Mouse (Mus musculus) skeletal muscle tissue, adult 2 months (tissue): ENCODE measurements around the gene Glg1.
A peak's percentile ranks its signal among the peaks of the same experiment; 100 is the strongest.
"Not testable (repeated sequence)": the region's sequence is repeated elsewhere in the genome, so short reads cannot be mapped to it uniquely, and the experiment has no call there.

Experiments
- DNase-seq: peaks from one replicate; pipeline ENCODE4 v3.0.0-alpha.2; 2012; ENCODE audit warnings: low read depth, low spot score

Gene Glg1

GRCm38 (mm10) chr8:111145460-111146012, 113.5 kb downstream of the Glg1 start:
- DNase-seq = peak; percentile 85

DNA sequence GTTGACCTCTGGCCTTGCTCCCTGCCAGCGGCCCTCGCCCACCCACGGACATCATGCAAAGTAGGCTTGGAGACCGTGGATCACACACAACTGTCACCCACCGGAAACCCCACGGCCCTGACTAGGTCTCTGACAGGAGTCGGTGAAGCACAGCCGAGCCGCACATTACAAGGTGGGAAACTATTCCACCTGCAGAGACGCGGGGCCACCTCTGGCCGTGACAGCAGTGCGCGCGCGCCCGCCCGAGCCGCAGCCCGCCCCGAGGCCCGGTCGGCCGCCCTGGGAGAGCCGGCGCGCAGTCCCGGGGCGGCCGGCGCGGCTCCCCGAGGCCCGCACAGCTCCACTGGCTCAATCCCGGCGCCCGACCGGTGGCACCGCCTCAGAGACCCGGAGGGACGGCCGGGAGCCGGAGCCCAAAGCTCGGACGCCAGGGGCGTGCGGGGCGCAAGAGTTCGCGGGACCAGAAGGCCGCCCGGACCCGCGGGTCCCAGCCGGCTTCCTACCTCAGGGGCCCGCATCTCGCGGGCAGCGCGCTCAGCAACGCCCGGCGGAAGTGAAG, 114.0 kb downstream of the Glg1 start:
- DNase-seq = not testable (repeated sequence)

GRCm38 (mm10) chr8:111142521-111142920, 116.5 kb downstream of the Glg1 start:
- DNase-seq = no peak

DNA sequence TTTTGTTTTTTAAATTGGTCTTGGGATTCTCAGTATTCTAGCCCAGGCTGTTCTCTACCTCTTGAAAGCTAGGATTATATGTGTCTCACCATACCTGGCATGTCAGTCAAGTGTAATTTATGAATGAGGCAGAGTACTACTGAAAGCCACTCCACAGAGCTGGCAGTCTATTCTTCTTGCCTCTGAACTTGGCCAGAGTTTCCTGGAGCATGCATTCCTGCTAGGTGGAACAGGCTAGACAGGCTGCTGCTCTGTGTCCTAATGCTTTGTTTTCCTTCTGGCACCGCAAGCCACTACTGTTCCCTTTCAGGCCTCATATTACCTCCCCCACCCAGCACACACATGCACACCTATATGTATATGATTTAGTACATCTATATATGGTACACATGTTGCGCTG, 128.3 kb downstream of the Glg1 start:
- DNase-seq = no peak

GRCm38 (mm10) chr8:111119481-111119880, 139.5 kb downstream of the Glg1 start:
- no peak for DNase-seq

DNA sequence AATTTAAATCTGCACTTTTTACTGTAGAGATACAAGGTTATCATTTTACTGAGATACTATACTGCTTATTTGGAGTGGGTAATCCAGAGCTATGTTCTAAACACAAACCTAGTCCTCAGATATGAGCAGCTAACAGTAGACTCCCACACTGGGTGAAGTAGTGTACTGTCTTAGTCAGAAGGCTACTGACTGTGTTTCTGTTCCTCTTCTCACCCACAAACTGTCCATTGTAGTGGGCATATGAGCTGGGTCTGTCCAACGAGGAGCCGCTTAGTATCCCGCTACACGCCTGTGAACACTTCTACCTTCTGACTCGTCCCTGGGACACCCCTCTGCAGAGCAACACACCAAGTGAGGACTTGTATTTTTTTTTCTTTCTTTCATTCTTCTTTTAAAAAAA, 144.1 kb downstream of the Glg1 start:
- no peak for DNase-seq
